Mouse (Mus musculus) lung, postnatal 0 days (tissue): Measurements from ENCODE around the gene BC107364. TPM values are rescaled to one million over a fixed set of nuclear protein-coding genes. Genes with fewer than 3 reads are reported as not detected.
"Not testable (repeated sequence)": the region's sequence is repeated elsewhere in the genome, so short reads cannot be mapped to it uniquely, and the experiment has no call there.

Experiments
- ATAC-seq: fragments of 200-750 bp; cut with Nextera tagmentation; 2 replicates; pipeline ENCODE4 v1.8.0; 2017; ENCODE audit warnings: moderate library complexity
- DNase-seq: peaks from one replicate; pipeline ENCODE4 v3.0.0-alpha.2; 2016; ENCODE audit warnings: low spot score
- H3K27ac ChIP-seq: fragments of 300-500 bp; sonication (generic); 2 replicates; pipeline ENCODE4 v1.5.1; 2014; ENCODE audit warnings: antibody characterized with exemption, mild to moderate bottlenecking, low read length, mixed read lengths
- H3K27me3 ChIP-seq: fragments of 300-500 bp; sonication (generic); replicated peaks from 2 replicates; pipeline ENCODE4 v1.6.1; 2014; ENCODE audit warnings: low read length, mixed read lengths; ENCODE audit not compliant: insufficient read depth
- H3K36me3 ChIP-seq: fragments of 300-500 bp; sonication (generic); 2 replicates; pipeline ENCODE4 v1.6.1; 2014; ENCODE audit warnings: low read length, mixed read lengths; ENCODE audit not compliant: insufficient read depth
- H3K4me1 ChIP-seq: fragments of 300-500 bp; sonication (generic); 2 replicates; pipeline ENCODE4 v1.6.1; 2014; ENCODE audit warnings: antibody characterized with exemption, low read depth, low read length, mixed read lengths; ENCODE audit not compliant: insufficient read depth
- H3K4me2 ChIP-seq: fragments of 300-500 bp; sonication (generic); replicated peaks from 2 replicates; pipeline ENCODE4 v1.6.1; 2014; ENCODE audit warnings: low read depth, mild to moderate bottlenecking, low read length, moderate library complexity, mixed read lengths
- H3K4me3 ChIP-seq: fragments of 300-500 bp; sonication (generic); 2 replicates; pipeline ENCODE4 v1.5.1; 2014; ENCODE audit warnings: low read depth, low read length
- H3K9ac ChIP-seq: fragments of 300-500 bp; sonication (generic); replicated peaks from 2 replicates; pipeline ENCODE4 v1.6.1; 2014; ENCODE audit warnings: low read depth, mild to moderate bottlenecking
- H3K9me3 ChIP-seq: fragments of 300-500 bp; sonication (generic); 2 replicates; pipeline ENCODE4 v1.6.1; 2016; ENCODE audit warnings: low read length, mixed read lengths
- CTCF ChIP-seq: IDR thresholded peaks from 2 replicates; pipeline ENCODE4 v1.5.1; 2016; ENCODE audit warnings: antibody characterized with exemption, mild to moderate bottlenecking
- EP300 ChIP-seq: IDR thresholded peaks from 2 replicates; pipeline ENCODE4 v1.6.1; 2016; ENCODE audit warnings: antibody characterized with exemption, mild to moderate bottlenecking, control low read depth
- WGBS: fragments of 180-500 bp; shearing (Covaris S2); extraction: QIAGEN DNeasy Blood & Tissue Kit; methylation state at CpG from one replicate; pipeline ENCODE4 v1.1.7; 2014; 5-methylcytosine and 5-hydroxymethylcytosine counted together
- polyA plus RNA-seq: library from polyadenylated mRNA; unstranded; fragments of >200 nt; fragmentation: Nextera tagmentation; extraction: Ambion mirVana; gene quantifications from 2 replicates; pipeline ENCODE4 v1.2.1, GENCODE M21; 2015

The BC107364 gene
- polyA plus RNA-seq, 1 experiment from 2014 or later = 0.12 TPM

DNA sequence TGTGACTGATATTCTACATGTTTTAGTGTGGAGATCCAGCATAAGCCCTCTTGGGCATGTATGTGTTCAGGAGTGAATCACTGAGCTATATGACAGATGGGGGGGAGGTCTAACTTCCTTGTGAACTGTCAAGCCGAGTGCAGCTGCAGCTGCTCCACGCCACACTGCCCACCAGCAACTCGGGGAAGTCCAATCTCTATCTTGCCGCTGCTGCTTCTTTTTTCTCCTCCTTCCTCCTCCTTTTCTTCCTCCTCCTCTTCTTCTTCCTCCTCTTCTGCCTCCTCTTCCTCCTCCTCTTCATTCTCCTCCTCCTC lies 22.3 kb downstream of the BC107364 start:
- DNase-seq (no peak), ATAC-seq (no peak)
- 65% methylated on average over 4 of the region's 4 CpGs for WGBS
- H3K4me3 ChIP-seq = no peak overlapping the region
- no peak overlapping the region for H3K27ac ChIP-seq
- H3K4me2 ChIP-seq = no peak overlapping the region
- no peak overlapping the region for H3K9ac ChIP-seq
- no peak for TF ChIP-seq EP300
- TF ChIP-seq CTCF = no peak
- no peaks in the 10 kb centered on the region for H3K4me1 ChIP-seq
- H3K9me3 ChIP-seq = no peaks in the 10 kb centered on the region
- H3K27me3 ChIP-seq = peaks cover 18% of the 10 kb centered on the region; the same call in 1 of the 2 replicates
- H3K36me3 ChIP-seq = no peaks in the 10 kb centered on the region

DNA sequence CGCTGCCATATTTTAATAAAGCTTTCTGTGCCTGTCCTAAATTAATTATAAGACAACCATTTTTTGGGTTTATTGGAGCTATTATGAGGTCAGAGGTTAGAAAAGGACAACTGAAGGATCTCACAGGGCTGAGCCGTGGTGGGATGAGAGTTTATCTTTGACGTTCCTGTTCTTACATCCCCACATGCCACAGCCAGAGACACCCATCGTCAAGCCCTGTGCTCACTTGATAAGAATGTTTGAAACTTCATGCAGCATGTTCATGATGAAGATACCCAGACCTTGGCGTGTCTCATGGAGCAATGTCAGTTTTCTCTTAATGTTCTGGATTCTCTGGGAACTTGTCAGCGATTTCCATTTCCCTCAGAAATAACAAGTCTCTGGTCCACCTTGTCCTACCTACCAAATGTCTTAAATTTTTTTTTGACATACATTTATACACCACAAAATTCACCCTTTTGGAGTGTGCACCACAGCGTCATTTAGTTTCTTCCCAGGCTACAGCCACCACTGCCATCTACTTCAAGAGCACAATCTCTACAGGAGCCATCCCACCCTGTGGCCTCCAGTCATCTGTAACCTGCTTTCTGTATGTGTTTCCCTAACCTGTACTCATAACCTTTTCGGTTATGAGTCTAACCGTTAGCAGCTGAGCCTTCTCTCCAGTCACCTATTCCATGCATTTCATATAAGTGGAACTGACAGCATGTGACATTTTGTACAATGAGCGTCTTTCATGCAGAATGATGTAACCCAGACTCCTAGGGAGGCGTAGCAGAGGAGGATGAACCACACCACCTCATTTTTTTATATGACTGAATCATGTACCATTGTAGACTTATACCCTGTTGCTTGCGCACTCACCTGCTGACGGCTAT lies 22.9 kb downstream of the BC107364 start:
- DNase-seq (no peak), ATAC-seq (no peak)
- Histone ChIP-seq H3K36me3 (no peaks in the 10 kb centered on the region), H3K4me3 (no peak overlapping the region), H3K4me2 (no peak overlapping the region), H3K4me1 (no peaks in the 10 kb centered on the region), H3K9me3 (no peaks in the 10 kb centered on the region), H3K27ac (no peak overlapping the region), H3K27me3 (peaks cover 12% of the 10 kb centered on the region; the same call in 1 of the 2 replicates), H3K9ac (no peak overlapping the region)
- TF ChIP-seq EP300 = no peak
- no peak for TF ChIP-seq CTCF
- WGBS = 78% methylated on average over 13 of the region's 13 CpGs

DNA sequence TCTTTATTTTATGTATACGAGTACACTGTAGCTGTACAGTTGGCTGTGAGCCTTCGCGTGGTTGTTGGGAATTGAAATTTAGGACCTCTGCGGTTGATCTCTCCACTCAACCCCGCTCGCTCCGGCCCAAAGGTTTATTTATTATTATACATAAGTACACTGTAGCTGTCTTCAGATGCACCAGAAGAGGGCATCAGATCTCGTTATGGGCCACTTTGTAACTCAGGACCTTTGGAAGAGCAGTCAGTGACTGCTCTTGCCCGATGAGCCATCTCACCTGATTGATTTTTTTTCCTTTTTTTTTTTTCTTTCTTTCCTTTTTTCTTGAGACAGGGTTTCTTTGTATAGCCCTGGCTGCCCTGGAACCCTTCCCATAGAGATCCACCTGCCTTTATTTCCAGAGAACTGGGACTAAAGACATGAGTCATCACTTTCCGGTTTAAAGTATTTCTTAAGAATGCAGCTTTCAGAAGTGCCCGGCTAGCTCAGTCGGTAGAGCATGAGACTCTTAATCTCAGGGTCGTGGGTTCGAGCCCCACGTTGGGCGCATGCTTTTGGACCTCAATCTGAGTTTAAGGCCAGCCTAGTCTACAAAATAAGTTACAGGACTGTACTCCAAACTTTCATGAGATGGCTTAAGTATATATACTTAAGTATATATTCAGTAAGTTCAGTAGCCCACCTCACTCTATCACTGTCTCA lies 24.2 kb downstream of the BC107364 start:
- peak; percentile 30 for DNase-seq
- H3K4me3 ChIP-seq = no peak overlapping the region
- no peaks in the 10 kb centered on the region for H3K36me3 ChIP-seq
- H3K9ac ChIP-seq = no peak overlapping the region
- 0 out of 2 replicates have a peak, but pooled peaks cover 5% of the 10 kb centered on the region for H3K27me3 ChIP-seq
- WGBS = 4% methylated on average over 16 of the region's 16 CpGs
- TF ChIP-seq EP300 (no peak), CTCF (peak; percentile 32)
- ATAC-seq = peak; percentile 35; the same call in 1 of the 2 replicates
- H3K4me1 ChIP-seq = no peaks in the 10 kb centered on the region
- H3K27ac ChIP-seq = no peak overlapping the region
- no peaks in the 10 kb centered on the region for H3K9me3 ChIP-seq
- H3K4me2 ChIP-seq = no peak overlapping the region

DNA sequence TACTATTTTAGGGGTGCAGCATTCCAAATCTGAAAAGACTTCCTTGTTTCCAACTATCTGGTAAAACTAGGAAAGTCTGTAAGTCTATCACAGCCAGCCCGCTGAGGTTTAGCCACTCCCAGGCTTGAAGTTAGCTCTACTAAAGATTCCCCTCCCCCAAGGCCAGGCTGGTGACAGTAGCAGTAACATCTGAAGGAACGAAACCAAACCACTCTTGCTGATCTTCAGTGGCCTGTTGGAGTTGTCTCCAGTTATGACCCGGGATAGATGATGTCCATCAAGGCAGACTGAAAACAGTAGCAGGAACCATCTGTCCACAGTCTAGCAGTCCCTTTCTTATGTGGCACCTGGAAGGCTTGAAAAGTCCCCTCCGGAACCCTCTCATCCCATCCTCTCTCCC lies 24.8 kb downstream of the BC107364 start:
- Histone ChIP-seq H3K27me3 (0 out of 2 replicates have a peak, but pooled peaks cover 5% of the 10 kb centered on the region), H3K9ac (no peak overlapping the region), H3K4me3 (no peak overlapping the region), H3K36me3 (no peaks in the 10 kb centered on the region), H3K4me1 (no peaks in the 10 kb centered on the region), H3K4me2 (no peak overlapping the region), H3K9me3 (no peaks in the 10 kb centered on the region), H3K27ac (no peak overlapping the region)
- 11% methylated on average over 4 of the region's 4 CpGs for WGBS
- ATAC-seq (no peak; the same call in 1 of the 2 replicates), DNase-seq (peak; percentile 21)
- TF ChIP-seq EP300 (no peak), CTCF (no peak)

DNA sequence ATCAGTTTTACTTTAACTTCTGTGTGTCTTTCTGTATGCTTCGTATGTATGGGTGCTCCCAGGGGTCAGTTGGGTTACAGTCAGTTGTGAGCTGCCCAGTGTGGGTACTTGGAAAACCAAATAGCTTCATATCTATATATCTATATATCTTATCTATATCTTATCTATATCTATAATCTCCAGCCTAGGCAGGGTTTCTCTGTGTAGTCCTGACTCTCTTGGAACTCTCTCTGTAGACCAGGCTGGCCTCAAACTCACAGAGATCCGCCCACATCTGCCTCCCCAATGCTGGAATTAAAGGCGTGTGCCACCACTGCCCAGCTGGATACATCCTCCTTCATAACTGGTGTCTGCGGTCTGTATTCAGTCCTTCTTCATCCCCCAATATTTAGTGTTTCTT lies 25.8 kb downstream of the BC107364 start:
- Histone ChIP-seq H3K27me3 (0 out of 2 replicates have a peak, but pooled peaks cover 5% of the 10 kb centered on the region), H3K36me3 (no peaks in the 10 kb centered on the region), H3K9ac (no peak overlapping the region), H3K27ac (no peak overlapping the region), H3K4me3 (no peak overlapping the region), H3K4me2 (no peak overlapping the region), H3K4me1 (no peaks in the 10 kb centered on the region), H3K9me3 (no peaks in the 10 kb centered on the region)
- TF ChIP-seq CTCF (no peak), EP300 (no peak)
- DNase-seq = no peak
- ATAC-seq = no peak
- WGBS = 78% methylated on average over 4 of the region's 4 CpGs

DNA sequence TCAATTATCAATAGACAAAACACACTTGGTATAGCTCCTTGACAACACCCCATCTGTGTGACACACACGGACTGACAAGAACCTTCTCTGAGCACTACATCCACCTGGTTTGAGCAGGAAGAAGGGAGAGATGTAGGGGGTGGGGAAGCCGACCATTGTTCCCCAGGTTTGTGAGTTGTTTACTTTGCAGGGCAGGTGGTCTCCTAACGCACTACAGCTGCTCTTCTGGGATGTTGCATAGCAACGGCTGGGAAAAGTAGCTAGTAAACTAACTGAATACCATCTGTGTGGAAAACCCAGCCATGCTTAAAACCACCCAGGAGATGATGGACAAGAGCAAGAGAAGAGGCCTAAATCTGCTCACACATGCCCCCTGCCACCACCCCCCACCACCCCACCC lies 27.7 kb downstream of the BC107364 start:
- not testable (repeated sequence) for H3K4me1 ChIP-seq, H3K27me3 ChIP-seq, H3K27ac ChIP-seq, H3K9ac ChIP-seq, H3K4me2 ChIP-seq, H3K4me3 ChIP-seq, ATAC-seq, H3K9me3 ChIP-seq, H3K36me3 ChIP-seq, DNase-seq
- 21% methylated on average over 4 of the region's 4 CpGs for WGBS
